ENCODE assay signal across 8 mouse cellular contexts in the genomic region with DNA sequence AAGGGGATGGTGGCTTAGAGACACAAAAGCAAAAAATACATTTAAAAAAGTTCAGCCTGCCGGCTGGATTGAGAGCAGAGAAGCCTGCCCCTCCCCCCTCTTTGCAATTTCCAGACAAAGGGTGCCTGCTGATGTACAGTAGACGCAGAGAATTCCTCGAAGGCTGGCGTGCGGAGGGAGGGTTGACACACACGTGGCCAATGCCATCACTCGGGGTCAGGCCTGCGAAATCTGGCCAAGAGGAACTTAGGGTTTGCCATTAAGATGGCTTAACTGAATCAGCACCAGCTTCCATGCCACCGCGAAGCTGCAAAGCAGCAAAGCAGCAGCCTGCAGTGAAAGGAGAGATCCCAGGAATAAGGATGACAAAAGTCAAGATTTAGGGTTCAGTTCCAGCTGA. TPM values are rescaled to one million over a fixed set of nuclear protein-coding genes. Genes with fewer than 3 reads are reported as not detected.
DNase-seq lines count a peak whose midpoint lies in the region; ATAC-seq and TF ChIP-seq lines count a peak whose summit lies in the region.

No protein-coding gene starts in this region.

- peak; percentile 27 for DNase-seq in gastrocnemius, adult 2 months
- DNase-seq in gastrocnemius, adult 8-10 months (ENCODE audit: low spot score in 2 of 2), result no peak
- DNase-seq in Muller cell, postnatal 12 days (ENCODE audit: inconsistent ontology term), result peak; percentile 72
- peak; percentile 50 for DNase-seq in lung, postnatal 36 days
- peak; percentile 72 to 73 for DNase-seq in right cerebral cortex, postnatal 10 days (ENCODE audit: low spot score in 2 of 2)

- peak overlapping the region; percentile 71 for H3K9ac ChIP-seq in forebrain, embryonic 15.5 days (replicated peaks)
- H3K9ac ChIP-seq in kidney, embryonic 15.5 days, result peak overlapping the region; percentile 8; the same call in 1 of the 2 replicates

- peak overlapping the region; percentile 81 for H3K4me2 ChIP-seq in forebrain, embryonic 15.5 days (replicated peaks)
- H3K4me2 ChIP-seq in kidney, embryonic 15.5 days, result peak overlapping the region; percentile 58

- 1% methylated on average over 10 of the region's 10 CpGs for WGBS in forebrain, embryonic 15.5 days
- 6% methylated on average over 10 of the region's 10 CpGs for WGBS in kidney, embryonic 15.5 days

- H3K36me3 ChIP-seq in forebrain, embryonic 15.5 days, result no peaks in the 10 kb centered on the region; the same call in 1 of the 2 replicates
- H3K36me3 ChIP-seq in kidney, embryonic 15.5 days, result peaks cover 3% of the 10 kb centered on the region; the same call in 1 of the 2 replicates

- H3K4me3 ChIP-seq in gastrocnemius, adult 2 months, result peak overlapping the region; percentile 91; the same call in 1 of the 2 replicates
- H3K4me3 ChIP-seq in forebrain, embryonic 15.5 days, result peak overlapping the region; percentile 97
- peak overlapping the region; percentile 72 for H3K4me3 ChIP-seq in kidney, embryonic 15.5 days (replicated peaks)

- peaks cover 25% of the 10 kb centered on the region for H3K4me1 ChIP-seq in forebrain, embryonic 15.5 days
- peaks cover 23% of the 10 kb centered on the region for H3K4me1 ChIP-seq in kidney, embryonic 15.5 days

- H3K27ac ChIP-seq in gastrocnemius, adult 2 months, result no peak overlapping the region
- peak overlapping the region; percentile 93 for H3K27ac ChIP-seq in forebrain, embryonic 15.5 days (replicated peaks)
- peak overlapping the region; percentile 75 for H3K27ac ChIP-seq in kidney, embryonic 15.5 days

- ATAC-seq in forebrain, embryonic 15.5 days (replicated peaks), result no peak
- no peak for ATAC-seq in kidney, embryonic 15.5 days (replicated peaks; ENCODE audit: low FRiP score)
- ATAC-seq in monocyte, adult 5-6 weeks (replicated peaks; ENCODE audit: insufficient number of reproducible peaks, low FRiP score, low TSS enrichment, poor library complexity, severe bottlenecking), result no peak; the same call in 1 of the 2 replicates

- H3K9me3 ChIP-seq in forebrain, embryonic 15.5 days, result no peaks in the 10 kb centered on the region
- no peaks in the 10 kb centered on the region for H3K9me3 ChIP-seq in kidney, embryonic 15.5 days (replicated peaks)

- H3K27me3 ChIP-seq in forebrain, embryonic 15.5 days, result no peaks in the 10 kb centered on the region
- no peaks in the 10 kb centered on the region for H3K27me3 ChIP-seq in kidney, embryonic 15.5 days

- intact Hi-C loops in gastrocnemius, adult 2 months (cut with DNase I), result no loop called here

- no peak for TF ChIP-seq CTCF in gastrocnemius, adult 2 months (IDR thresholded peaks at IDR 0.05)

RNA-seq across cellular contexts. Expression of a gene that starts 5.0 kb away (rescaled TPM):
- total RNA-seq in gastrocnemius, adult 2 months (2021), result 1 to 10 TPM; 2.1 to 6.5 TPM
- total RNA-seq in gastrocnemius, adult 8-10 months (2022), result 1 to 10 TPM; 1.1 to 2.5 (median 1.6) TPM
- 344 and 362 TPM in 2 replicates for polyA plus RNA-seq in forebrain, embryonic 15.5 days (2015; fragmentation: Nextera tagmentation; extraction: Ambion mirVana)
- polyA plus RNA-seq in kidney, embryonic 15.5 days (2015; fragmentation: Nextera tagmentation; extraction: Ambion mirVana), result 49.0 and 50.1 TPM in 2 replicates
- 0.29 to 2.4 TPM (median 0.43 TPM) in 3 replicates for total RNA-seq in monocyte, adult 5-6 weeks (2017)

Comparison
In these comparisons a context has a peak if more than half of its experiments do, and no peak if none do; other contexts are left out.
1. DNase-seq: peak in gastrocnemius, adult 2 months (single experiment), Muller cell, postnatal 12 days (single experiment), lung, postnatal 36 days (single experiment) and right cerebral cortex, postnatal 10 days (2 of 2); none in gastrocnemius, adult 8-10 months (0 of 2).
2. Peak in every context shown above with its lines, with median percentiles within 50 percentile points of each other: H3K4me3 ChIP-seq.